Mouse (Mus musculus) stomach, embryonic 15.5 days (tissue): ENCODE measurements around the gene Iffo1. TPM values are rescaled to one million over a fixed set of nuclear protein-coding genes. Genes with fewer than 3 reads are reported as not detected.

Experiments used
- ATAC-seq: fragments of 200-750 bp; cut with Nextera tagmentation; 2 replicates; pipeline ENCODE4 v1.8.0; 2017; ENCODE audit warnings: low read depth, moderate number of reproducible peaks, moderate TSS enrichment; ENCODE audit not compliant: insufficient read depth, low FRiP score
- H3K27ac ChIP-seq: fragments of 300-500 bp; sonication (generic); 2 replicates; pipeline ENCODE4 v1.5.1; 2015; ENCODE audit warnings: mild to moderate bottlenecking, inconsistent platforms
- H3K27me3 ChIP-seq: fragments of 300-500 bp; sonication (generic); replicated peaks from 2 replicates; pipeline ENCODE4 v1.6.1; 2015; ENCODE audit warnings: inconsistent platforms
- H3K36me3 ChIP-seq: fragments of 300-500 bp; sonication (generic); 2 replicates; pipeline ENCODE4 v1.6.1; 2015; ENCODE audit warnings: inconsistent platforms
- H3K4me1 ChIP-seq: fragments of 300-500 bp; sonication (generic); 2 replicates; pipeline ENCODE4 v1.6.1; 2015; ENCODE audit warnings: inconsistent platforms
- H3K4me2 ChIP-seq: fragments of 300-500 bp; sonication (generic); 2 replicates; pipeline ENCODE4 v1.6.1; 2015; ENCODE audit warnings: mild to moderate bottlenecking, inconsistent platforms
- H3K4me3 ChIP-seq: fragments of 300-500 bp; sonication (generic); replicated peaks from 2 replicates; pipeline ENCODE4 v1.5.1; 2015; ENCODE audit warnings: inconsistent platforms
- H3K9ac ChIP-seq: fragments of 300-500 bp; sonication (generic); 2 replicates; pipeline ENCODE4 v1.6.1; 2015; ENCODE audit warnings: inconsistent platforms
- H3K9me3 ChIP-seq: fragments of 300-500 bp; sonication (generic); 2 replicates; pipeline ENCODE4 v1.6.1; 2016; ENCODE audit warnings: inconsistent platforms
- WGBS: fragments of 180-500 bp; shearing (Covaris S2); methylation state at CpG from one replicate; pipeline ENCODE4 v1.1.7; 2015; 5-methylcytosine and 5-hydroxymethylcytosine counted together
- polyA plus RNA-seq: library from polyadenylated mRNA; unstranded; fragments of >200 nt; fragmentation: Nextera tagmentation; extraction: Ambion mirVana; gene quantifications from 2 replicates; pipeline ENCODE4 v1.2.1, GENCODE M21; 2015

Gene Iffo1
- polyA plus RNA-seq, 1 experiment from 2014 or later, result 8.2 TPM

DNA sequence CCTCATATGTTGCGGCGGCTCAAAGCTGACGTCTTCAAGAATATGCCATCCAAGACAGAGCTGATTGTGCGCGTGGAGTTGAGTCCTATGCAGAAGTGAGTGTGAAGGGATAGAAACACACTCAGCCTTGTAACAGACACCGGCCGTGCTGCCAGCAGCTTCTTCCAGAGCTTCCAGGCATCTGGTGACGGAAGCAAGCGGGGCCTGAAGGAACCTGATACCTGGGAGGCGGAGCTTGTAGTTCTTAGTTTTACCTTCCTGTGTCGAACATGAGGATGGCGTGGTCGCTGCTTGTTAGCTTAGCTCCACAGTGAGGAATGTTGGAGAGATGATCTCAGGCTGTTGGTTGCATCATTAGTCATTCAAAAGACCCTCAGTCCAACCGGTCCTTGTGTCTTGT, 35.7 kb upstream of the Iffo1 start:
- Histone ChIP-seq H3K4me2 (no peak overlapping the region), H3K27me3 (no peaks in the 10 kb centered on the region), H3K27ac (no peak overlapping the region), H3K36me3 (peaks cover 96% of the 10 kb centered on the region), H3K9ac (no peak overlapping the region), H3K4me1 (no peaks in the 10 kb centered on the region), H3K4me3 (no peak overlapping the region), H3K9me3 (no peaks in the 10 kb centered on the region)
- WGBS, result 76% methylated on average over 14 of the region's 14 CpGs
- no peak for ATAC-seq

DNA sequence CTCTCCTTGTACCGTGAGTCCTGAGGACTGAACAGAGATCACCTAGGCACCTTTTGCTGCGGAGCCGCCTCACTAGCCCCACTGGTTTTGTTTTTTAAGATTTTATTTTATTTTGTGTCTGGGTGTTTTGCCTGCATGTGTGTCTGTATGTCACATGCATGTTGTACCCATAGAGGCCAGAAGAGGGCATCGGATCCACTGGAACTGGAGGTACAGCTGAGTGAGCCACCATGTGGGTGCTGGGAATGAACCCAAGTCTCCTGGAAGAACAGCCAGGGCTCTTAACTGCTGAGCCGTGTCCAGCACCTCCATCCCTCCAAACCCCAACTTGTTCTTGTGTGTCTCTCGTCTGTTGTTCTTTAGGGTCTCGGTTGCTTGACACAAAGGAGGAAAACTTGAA, 34.1 kb upstream of the Iffo1 start:
- Histone ChIP-seq H3K27ac (no peak overlapping the region), H3K4me2 (no peak overlapping the region), H3K9ac (no peak overlapping the region), H3K4me1 (no peaks in the 10 kb centered on the region), H3K27me3 (no peaks in the 10 kb centered on the region), H3K36me3 (peaks cover 84% of the 10 kb centered on the region), H3K9me3 (no peaks in the 10 kb centered on the region), H3K4me3 (no peak overlapping the region)
- no peak for ATAC-seq
- WGBS, result 93% methylated on average over 7 of the region's 7 CpGs

DNA sequence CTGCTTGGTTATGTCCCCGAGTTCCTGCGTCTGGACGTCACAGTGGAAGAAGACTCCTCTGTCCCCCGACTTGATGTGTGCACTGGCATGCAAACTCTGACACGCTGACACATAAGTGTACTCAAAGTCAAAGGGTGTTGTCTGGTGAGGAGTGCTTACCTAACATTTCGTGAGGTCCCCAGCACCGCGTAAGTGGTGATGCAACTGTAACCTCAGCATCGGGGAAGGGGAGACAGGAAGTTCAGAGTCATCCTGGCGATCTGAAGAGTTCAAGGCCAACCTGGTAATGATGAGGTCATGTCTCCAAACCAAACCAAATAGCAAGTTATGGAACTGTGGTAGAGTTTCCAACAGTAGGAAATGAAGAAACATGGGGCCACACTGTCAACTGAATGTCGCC, 32.5 kb upstream of the Iffo1 start:
- ATAC-seq, result no peak
- Histone ChIP-seq H3K27ac (no peak overlapping the region), H3K4me1 (no peaks in the 10 kb centered on the region), H3K9ac (no peak overlapping the region), H3K36me3 (peaks cover 82% of the 10 kb centered on the region), H3K4me3 (no peak overlapping the region), H3K9me3 (no peaks in the 10 kb centered on the region), H3K4me2 (no peak overlapping the region), H3K27me3 (no peaks in the 10 kb centered on the region)
- 92% methylated on average over 11 of the region's 11 CpGs for WGBS

GRCm38 (mm10) chr6:125119387-125119786, 25.7 kb upstream of the Iffo1 start:
- Histone ChIP-seq H3K4me3 (no peak overlapping the region), H3K27ac (no peak overlapping the region), H3K4me1 (no peaks in the 10 kb centered on the region), H3K9me3 (no peaks in the 10 kb centered on the region), H3K36me3 (peaks cover 80% of the 10 kb centered on the region), H3K27me3 (no peaks in the 10 kb centered on the region), H3K4me2 (no peak overlapping the region), H3K9ac (no peak overlapping the region)
- 90% methylated on average over 8 of the region's 8 CpGs for WGBS
- no peak for ATAC-seq

- Histone ChIP-seq H3K9me3 (no peaks in the 10 kb centered on the region), H3K9ac (no peak overlapping the region), H3K27ac (no peak overlapping the region), H3K4me1 (peaks cover 7% of the 10 kb centered on the region; the same call in 1 of the 2 replicates), H3K36me3 (peaks cover 49% of the 10 kb centered on the region), H3K27me3 (no peaks in the 10 kb centered on the region), H3K4me2 (no peak overlapping the region), H3K4me3 (no peak overlapping the region)
- ATAC-seq, result no peak
- 87% methylated on average over 12 of the region's 12 CpGs for WGBS
These were observed 16.3 kb upstream of the Iffo1 start for GRCm38 (mm10) chr6:125128724-125129123.

DNA sequence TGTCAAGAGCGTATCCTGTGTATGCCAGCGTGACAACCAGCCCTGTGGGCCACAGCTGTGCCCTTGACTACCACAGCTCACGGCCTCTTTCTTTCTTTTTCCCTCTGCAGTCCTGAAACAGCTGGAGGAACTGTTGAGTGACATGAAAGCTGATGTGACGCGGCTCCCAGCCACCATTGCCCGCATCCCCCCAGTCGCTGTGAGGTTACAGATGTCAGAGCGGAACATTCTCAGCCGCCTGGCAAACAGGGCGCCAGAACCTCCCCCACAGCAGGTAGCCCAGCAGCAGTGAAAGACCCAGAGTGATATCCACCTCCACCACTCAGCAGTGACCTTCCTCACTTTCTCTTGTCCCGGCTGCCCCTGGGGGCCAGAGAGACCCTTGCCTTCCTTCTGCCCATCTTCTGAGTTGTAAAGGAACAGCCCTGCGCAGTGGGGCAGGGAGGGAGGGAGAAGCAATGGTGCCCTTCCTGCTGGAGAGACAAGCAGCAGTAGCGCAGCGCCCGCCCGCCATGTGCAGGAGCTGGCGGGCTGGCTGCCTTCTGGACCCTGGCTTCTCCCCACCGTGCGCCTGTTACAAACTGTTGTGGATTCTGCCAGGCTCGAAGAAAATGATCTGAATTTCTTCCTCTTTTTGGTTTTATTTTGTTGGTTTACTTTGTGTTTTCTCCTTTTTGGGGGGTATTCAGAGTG, 15.2 kb upstream of the Iffo1 start:
- Histone ChIP-seq H3K4me1 (peaks cover 7% of the 10 kb centered on the region; the same call in 1 of the 2 replicates), H3K9me3 (no peaks in the 10 kb centered on the region), H3K27ac (no peak overlapping the region), H3K27me3 (no peaks in the 10 kb centered on the region), H3K9ac (no peak overlapping the region), H3K36me3 (peaks cover 49% of the 10 kb centered on the region), H3K4me2 (no peak overlapping the region), H3K4me3 (no peak overlapping the region)
- ATAC-seq, result no peak
- WGBS, result 92% methylated on average over 20 of the region's 20 CpGs

DNA sequence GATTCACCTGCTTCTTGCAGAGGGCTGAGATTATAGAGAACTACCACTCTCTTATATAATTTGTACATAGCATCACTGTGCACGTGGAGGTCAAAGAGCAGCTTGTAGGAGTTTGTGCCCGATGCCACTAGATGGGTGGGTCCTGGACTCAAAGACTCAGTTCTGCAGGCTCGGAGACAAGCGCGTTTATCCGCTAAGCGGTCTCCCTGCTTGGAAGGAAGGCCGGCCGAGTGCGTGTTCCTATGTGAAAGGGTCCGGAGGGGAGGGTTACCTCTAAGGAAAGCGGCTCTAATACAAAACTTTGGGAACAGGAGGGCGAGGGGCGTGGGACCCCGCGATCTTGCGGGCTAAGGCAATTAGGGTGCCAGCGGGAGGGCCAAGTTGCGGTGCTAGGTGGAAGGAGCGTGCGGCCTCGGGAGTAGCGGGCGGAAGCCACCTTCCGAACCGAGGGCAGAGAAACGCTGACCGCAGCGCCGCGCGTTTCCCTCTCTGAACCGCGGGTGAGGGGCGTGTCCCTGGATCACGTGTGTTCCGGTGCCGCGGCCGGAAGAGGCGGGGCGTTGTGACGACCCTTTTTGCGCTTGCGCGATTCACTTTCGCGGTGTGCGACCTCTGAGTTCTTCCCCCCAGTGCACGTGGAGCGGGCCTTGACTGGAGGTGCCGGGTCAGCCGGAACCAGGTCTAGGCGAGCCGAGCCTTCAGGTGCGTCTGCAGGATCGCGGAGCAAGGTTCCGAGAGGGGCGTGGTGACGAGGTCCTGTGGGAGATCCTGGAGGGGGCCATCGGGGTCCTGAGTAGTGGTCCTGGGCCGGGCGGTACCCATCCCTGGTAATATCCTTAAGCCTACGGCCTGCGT, 13.5 kb upstream of the Iffo1 start, which contains the start of gene Nop2:
Nop2 (plus strand) TSS at position 608 of the 855 bp plus-strand sequence.
- peak within 1 kb of the TSS; percentile 78 for H3K9ac ChIP-seq
- H3K9me3 ChIP-seq, result no peaks in the 10 kb centered on the region
- H3K36me3 ChIP-seq, result peaks cover 55% of the 10 kb centered on the region
- H3K27me3 ChIP-seq, result no peaks in the 10 kb centered on the region
- peak within 1 kb of the TSS; percentile 84 for H3K4me3 ChIP-seq
- H3K4me1 ChIP-seq, result peaks cover 7% of the 10 kb centered on the region; the same call in 1 of the 2 replicates
- WGBS, result under 1% methylated on average over 66 of the region's 66 CpGs
- peak within 1 kb of the TSS; percentile 81 for H3K4me2 ChIP-seq
- ATAC-seq, result peak; percentile 91
- peak within 1 kb of the TSS; percentile 89 for H3K27ac ChIP-seq

DNA sequence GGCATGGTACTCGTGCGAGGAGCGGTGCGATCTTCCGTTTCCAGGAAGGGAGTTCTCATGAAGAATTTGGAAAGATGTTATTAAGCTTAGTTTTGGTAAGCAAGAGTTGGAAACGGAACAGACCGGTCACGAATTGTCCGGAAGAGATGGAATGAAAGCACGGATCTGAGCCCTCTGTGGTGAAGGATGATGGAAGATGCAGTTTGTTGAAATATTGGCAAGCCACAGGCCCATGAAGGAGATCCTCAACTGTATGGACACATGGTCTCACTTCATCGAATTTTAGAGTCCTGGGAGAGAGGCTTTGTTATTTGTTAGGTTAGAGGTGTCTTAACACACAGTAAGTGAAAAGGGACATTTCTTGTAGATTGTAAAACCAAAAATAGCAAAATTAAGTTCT, 12.6 kb upstream of the Iffo1 start:
- peaks cover 56% of the 10 kb centered on the region for H3K36me3 ChIP-seq
- no peaks in the 10 kb centered on the region for H3K27me3 ChIP-seq
- 0 out of 2 replicates have a peak overlapping the region, but pooled peaks have one; percentile 21 for H3K27ac ChIP-seq
- ATAC-seq, result no peak
- peak overlapping the region; percentile 81 for H3K4me2 ChIP-seq
- peak overlapping the region; percentile 78 for H3K9ac ChIP-seq
- peaks cover 7% of the 10 kb centered on the region; the same call in 1 of the 2 replicates for H3K4me1 ChIP-seq
- peak overlapping the region; percentile 84 for H3K4me3 ChIP-seq
- 4% methylated on average over 11 of the region's 11 CpGs for WGBS
- H3K9me3 ChIP-seq, result no peaks in the 10 kb centered on the region

- Histone ChIP-seq H3K9ac (no peak overlapping the region), H3K27me3 (no peaks in the 10 kb centered on the region), H3K4me2 (no peak overlapping the region), H3K4me3 (no peak overlapping the region), H3K9me3 (no peaks in the 10 kb centered on the region), H3K36me3 (peaks cover 76% of the 10 kb centered on the region), H3K27ac (no peak overlapping the region), H3K4me1 (peaks cover 4% of the 10 kb centered on the region; the same call in 1 of the 2 replicates)
- ATAC-seq, result no peak
- 90% methylated on average over 19 of the region's 19 CpGs for WGBS
These were observed 7.9 kb upstream of the Iffo1 start for GRCm38 (mm10) chr6:125137002-125137671.

DNA sequence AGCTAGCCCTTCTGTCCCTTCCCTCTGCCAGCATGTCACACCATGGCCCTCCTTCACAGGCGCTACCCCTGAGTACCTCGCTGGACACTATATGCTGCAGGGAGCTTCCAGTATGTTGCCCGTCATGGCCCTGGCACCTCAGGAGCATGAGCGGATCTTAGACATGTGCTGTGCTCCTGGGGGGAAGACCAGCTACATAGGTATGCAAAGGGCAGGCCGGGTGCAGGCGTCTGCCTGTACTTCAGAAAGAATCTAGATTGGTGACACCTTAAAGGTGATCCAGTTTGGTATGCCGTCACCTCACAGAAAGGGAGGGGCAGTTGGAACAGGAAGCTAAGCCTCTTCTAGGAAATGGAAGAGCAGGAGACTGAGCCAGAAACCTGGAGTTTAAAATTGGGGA, 5.3 kb upstream of the Iffo1 start:
- Histone ChIP-seq H3K27me3 (no peaks in the 10 kb centered on the region), H3K4me3 (no peak overlapping the region), H3K36me3 (peaks cover 71% of the 10 kb centered on the region), H3K4me1 (peaks cover 4% of the 10 kb centered on the region), H3K4me2 (no peak overlapping the region), H3K9ac (no peak overlapping the region), H3K27ac (no peak overlapping the region), H3K9me3 (no peaks in the 10 kb centered on the region)
- WGBS, result 93% methylated on average over 7 of the region's 7 CpGs
- no peak for ATAC-seq

DNA sequence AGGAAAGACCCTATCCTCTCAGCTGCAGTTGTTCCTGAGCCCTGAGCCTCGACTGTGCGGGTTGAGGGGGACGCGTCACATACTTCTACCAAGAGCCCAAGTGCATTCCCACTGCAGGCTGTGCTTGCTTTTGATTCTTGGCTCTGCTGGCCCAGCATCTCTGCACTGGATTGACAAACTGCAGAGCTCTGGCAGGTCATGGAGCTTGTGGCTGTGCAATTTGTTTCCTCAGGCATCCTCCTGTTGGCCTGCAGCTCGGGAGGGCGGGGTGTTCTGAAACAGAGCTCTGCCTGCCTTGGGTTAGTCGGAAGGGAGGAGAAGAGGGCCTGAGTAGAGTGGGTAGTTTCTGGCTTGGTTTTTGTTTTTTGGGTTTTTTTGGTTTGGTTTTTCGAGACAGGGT, 2.6 kb upstream of the Iffo1 start:
- 86% methylated on average over 8 of the region's 8 CpGs for WGBS
- no peaks in the 10 kb centered on the region for H3K27me3 ChIP-seq
- no peaks in the 10 kb centered on the region for H3K9me3 ChIP-seq
- no peak for ATAC-seq
- H3K4me2 ChIP-seq, result no peak overlapping the region
- peaks cover 48% of the 10 kb centered on the region for H3K36me3 ChIP-seq
- H3K27ac ChIP-seq, result no peak overlapping the region
- H3K4me1 ChIP-seq, result peaks cover 26% of the 10 kb centered on the region
- no peak overlapping the region for H3K9ac ChIP-seq
- H3K4me3 ChIP-seq, result no peak overlapping the region

GRCm38 (mm10) chr6:125143128-125143527, 1.9 kb upstream of the Iffo1 start:
- Histone ChIP-seq H3K9me3 (no peaks in the 10 kb centered on the region), H3K9ac (no peak overlapping the region), H3K4me2 (no peak overlapping the region), H3K4me1 (peaks cover 30% of the 10 kb centered on the region), H3K27me3 (no peaks in the 10 kb centered on the region), H3K4me3 (no peak overlapping the region), H3K27ac (no peak overlapping the region), H3K36me3 (peaks cover 44% of the 10 kb centered on the region)
- ATAC-seq, result no peak
- 71% methylated on average over 3 of the region's 3 CpGs for WGBS
